Mouse (Mus musculus) embryonic facial prominence, embryonic 12.5 days (tissue): ENCODE data around the gene H2-Ab1. TPM values are rescaled to one million over a fixed set of nuclear protein-coding genes. Genes with fewer than 3 reads are reported as not detected.

Source experiments
- ATAC-seq: fragments of 200-750 bp; cut with Nextera tagmentation; 2 replicates; pipeline ENCODE4 v1.8.0; 2017; ENCODE audit not compliant: insufficient number of reproducible peaks, insufficient read depth, low FRiP score, low TSS enrichment
- H3K27ac ChIP-seq: fragments of 300-500 bp; sonication (generic); 2 replicates; pipeline ENCODE4 v1.5.1; 2016; ENCODE audit warnings: mild to moderate bottlenecking
- H3K27me3 ChIP-seq: fragments of 300-500 bp; sonication (generic); 2 replicates; pipeline ENCODE4 v1.6.1; 2016; ENCODE audit warnings: mild to moderate bottlenecking, moderate library complexity
- H3K36me3 ChIP-seq: fragments of 300-500 bp; sonication (generic); 2 replicates; pipeline ENCODE4 v1.6.1; 2016; ENCODE audit warnings: mild to moderate bottlenecking
- H3K4me1 ChIP-seq: fragments of 300-500 bp; sonication (generic); 2 replicates; pipeline ENCODE4 v1.6.1; 2016
- H3K4me2 ChIP-seq: fragments of 300-500 bp; sonication (generic); replicated peaks from 2 replicates; pipeline ENCODE4 v1.6.1; 2016; ENCODE audit warnings: mild to moderate bottlenecking, moderate library complexity
- H3K4me3 ChIP-seq: fragments of 300-500 bp; sonication (generic); 2 replicates; pipeline ENCODE4 v1.5.1; 2016; ENCODE audit warnings: mild to moderate bottlenecking
- H3K9ac ChIP-seq: fragments of 300-500 bp; sonication (generic); 2 replicates; pipeline ENCODE4 v1.6.1; 2016; ENCODE audit warnings: mild to moderate bottlenecking, moderate library complexity
- H3K9me3 ChIP-seq: fragments of 300-500 bp; sonication (generic); 2 replicates; pipeline ENCODE4 v1.6.1; 2016; ENCODE audit warnings: mild to moderate bottlenecking, moderate library complexity
- WGBS: fragments of 180-500 bp; shearing (Covaris S2); methylation state at CpG from one replicate; pipeline ENCODE4 v1.1.7; 2016; 5-methylcytosine and 5-hydroxymethylcytosine counted together
- polyA plus RNA-seq: library from polyadenylated mRNA; unstranded; fragments of >200 nt; fragmentation: Nextera tagmentation; extraction: Ambion mirVana; gene quantifications from 2 replicates; pipeline ENCODE4 v1.2.1, GENCODE M21; 2016

The H2-Ab1 gene
- polyA plus RNA-seq, 1 experiment from 2014 or later: 2.9 TPM

DNA sequence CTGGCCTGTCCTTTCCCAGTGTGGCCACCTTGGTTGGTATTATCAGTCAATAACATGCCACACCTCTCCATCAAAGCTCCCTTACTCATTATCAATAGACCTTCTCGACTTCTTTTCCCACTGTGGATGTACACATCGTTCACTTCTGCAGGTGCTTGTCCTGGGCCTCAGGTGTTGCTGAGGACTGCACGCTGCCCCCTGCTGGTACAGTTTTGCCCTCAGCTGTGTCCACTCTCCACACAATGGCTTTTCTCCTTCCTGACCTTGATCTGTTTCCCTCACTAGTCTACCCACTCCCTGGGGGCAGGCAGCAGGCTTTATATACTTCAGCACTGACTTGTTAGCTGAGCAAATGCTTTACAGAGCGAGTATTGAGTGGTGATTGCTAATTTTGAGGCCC, 28.4 kb downstream of the H2-Ab1 start:
- H3K27me3 ChIP-seq: peaks cover under 1% of the 10 kb centered on the region; the same call in 1 of the 2 replicates
- no peak overlapping the region for H3K4me2 ChIP-seq
- no peak overlapping the region for H3K27ac ChIP-seq
- no peak overlapping the region for H3K4me3 ChIP-seq
- no peaks in the 10 kb centered on the region for H3K36me3 ChIP-seq
- 36% methylated on average over 4 of the region's 4 CpGs for whole genome bisulfite sequencing
- ATAC-seq: no peak
- no peaks in the 10 kb centered on the region for H3K4me1 ChIP-seq
- no peak overlapping the region for H3K9ac ChIP-seq
- H3K9me3 ChIP-seq: no peaks in the 10 kb centered on the region

DNA sequence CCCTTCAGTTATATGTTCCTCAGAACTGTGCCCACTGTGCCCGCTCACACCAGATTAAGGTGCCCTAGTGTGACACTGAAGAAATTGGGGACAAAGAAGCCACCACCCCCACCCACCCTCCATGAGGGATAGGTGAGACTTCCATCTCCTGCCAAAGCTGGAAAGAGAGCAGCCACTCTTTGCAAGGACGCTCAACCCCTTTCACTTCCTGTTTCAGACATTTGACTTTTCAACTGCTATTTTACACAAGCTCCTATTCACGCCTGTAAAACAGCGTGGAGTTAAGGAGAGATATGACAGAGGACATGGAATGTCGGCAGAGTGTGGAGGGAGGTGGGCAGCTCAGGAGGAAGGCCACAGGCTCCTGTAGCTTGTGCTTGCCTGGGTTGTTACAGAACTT, 29.0 kb downstream of the H2-Ab1 start:
- Histone ChIP-seq H3K27ac (no peak overlapping the region), H3K9ac (no peak overlapping the region), H3K4me1 (no peaks in the 10 kb centered on the region), H3K27me3 (no peaks in the 10 kb centered on the region), H3K36me3 (no peaks in the 10 kb centered on the region), H3K9me3 (no peaks in the 10 kb centered on the region), H3K4me3 (no peak overlapping the region), H3K4me2 (no peak overlapping the region)
- ATAC-seq: no peak
- 73% methylated on average over 5 of the region's 5 CpGs for WGBS

DNA sequence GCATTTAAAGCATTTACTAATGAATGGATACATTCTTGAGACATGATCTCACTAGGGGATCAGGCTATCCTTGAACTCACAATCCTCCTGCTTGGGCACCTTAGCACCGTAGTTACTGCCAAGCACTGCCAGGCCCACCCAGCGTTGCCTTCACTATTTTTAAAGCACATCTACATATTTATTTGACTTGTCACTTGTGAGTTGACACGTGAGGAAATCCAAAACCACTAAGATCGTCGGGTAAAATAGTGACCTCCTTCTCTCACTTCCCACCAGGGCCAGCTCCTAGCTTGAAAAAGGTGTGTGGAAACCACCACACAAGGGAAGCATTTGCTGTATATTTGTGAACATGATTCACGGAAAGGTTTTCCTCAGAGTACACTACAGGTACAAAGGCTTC, 29.5 kb downstream of the H2-Ab1 start:
- no peak for ATAC-seq
- H3K27me3 ChIP-seq: no peaks in the 10 kb centered on the region
- no peaks in the 10 kb centered on the region for H3K36me3 ChIP-seq
- no peak overlapping the region for H3K9ac ChIP-seq
- no peaks in the 10 kb centered on the region for H3K9me3 ChIP-seq
- H3K4me2 ChIP-seq: no peak overlapping the region
- no peak overlapping the region for H3K4me3 ChIP-seq
- no peak overlapping the region for H3K27ac ChIP-seq
- WGBS: 66% methylated on average over 6 of the region's 6 CpGs
- no peaks in the 10 kb centered on the region for H3K4me1 ChIP-seq

DNA sequence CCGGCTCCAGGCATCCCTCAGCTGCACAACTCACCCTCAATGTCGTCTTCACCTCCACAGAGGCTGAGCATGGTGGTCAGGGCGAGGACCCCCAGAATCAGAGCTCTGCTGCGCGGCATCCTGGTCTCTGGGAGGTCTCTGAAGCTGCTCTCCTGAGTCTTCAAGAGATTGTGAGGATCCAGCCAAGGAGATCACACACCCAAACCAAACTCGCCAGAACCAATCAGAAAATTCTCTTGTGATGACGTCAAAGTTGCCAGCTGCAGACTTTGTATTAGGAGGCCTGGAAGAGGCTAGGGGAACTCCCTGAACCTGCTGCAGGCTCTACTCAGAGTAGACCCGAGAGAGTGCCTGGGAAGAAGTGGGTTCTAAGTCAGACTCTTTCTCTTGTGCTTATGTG, 30.2 kb downstream of the H2-Ab1 start, which contains the start of gene H2-Aa:
H2-Aa (minus strand) TSS at position 176 of the 400 bp plus-strand sequence.
- no peaks in the 10 kb centered on the region for H3K9me3 ChIP-seq
- H3K4me1 ChIP-seq: no peaks in the 10 kb centered on the region
- H3K9ac ChIP-seq: no peak within 1 kb of the TSS
- ATAC-seq: no peak
- no peaks in the 10 kb centered on the region for H3K36me3 ChIP-seq
- H3K4me3 ChIP-seq: no peak within 1 kb of the TSS
- 17% methylated on average over 8 of the region's 8 CpGs for WGBS
- H3K4me2 ChIP-seq: no peak within 1 kb of the TSS
- H3K27me3 ChIP-seq: no peaks in the 10 kb centered on the region
- H3K27ac ChIP-seq: no peak within 1 kb of the TSS

DNA sequence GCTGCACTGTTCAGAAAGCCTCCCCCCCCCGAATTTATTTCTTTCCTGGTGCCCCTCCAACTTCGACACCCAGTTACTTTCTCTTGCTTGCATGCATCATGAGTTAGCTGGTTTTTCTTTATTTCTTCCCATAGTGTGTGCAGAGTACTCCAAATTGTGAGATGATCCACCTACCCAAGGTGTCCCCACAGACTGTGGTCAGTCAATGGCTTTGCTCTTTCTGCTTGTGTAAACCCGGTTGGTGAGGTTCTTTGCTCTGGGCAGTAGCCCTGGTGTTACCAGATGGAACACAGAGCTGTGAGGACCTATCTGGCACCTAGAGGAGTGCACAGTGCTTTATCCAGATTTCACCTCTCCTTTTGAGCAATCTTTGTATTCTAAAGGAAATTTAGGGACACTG, 30.6 kb downstream of the H2-Ab1 start:
- H3K27ac ChIP-seq: no peak overlapping the region
- no peak overlapping the region for H3K4me3 ChIP-seq
- no peak overlapping the region for H3K9ac ChIP-seq
- no peaks in the 10 kb centered on the region for H3K4me1 ChIP-seq
- whole genome bisulfite sequencing: 62% methylated on average over 3 of the region's 3 CpGs
- H3K36me3 ChIP-seq: no peaks in the 10 kb centered on the region
- H3K9me3 ChIP-seq: no peaks in the 10 kb centered on the region
- no peak overlapping the region for H3K4me2 ChIP-seq
- ATAC-seq: no peak
- no peaks in the 10 kb centered on the region for H3K27me3 ChIP-seq

DNA sequence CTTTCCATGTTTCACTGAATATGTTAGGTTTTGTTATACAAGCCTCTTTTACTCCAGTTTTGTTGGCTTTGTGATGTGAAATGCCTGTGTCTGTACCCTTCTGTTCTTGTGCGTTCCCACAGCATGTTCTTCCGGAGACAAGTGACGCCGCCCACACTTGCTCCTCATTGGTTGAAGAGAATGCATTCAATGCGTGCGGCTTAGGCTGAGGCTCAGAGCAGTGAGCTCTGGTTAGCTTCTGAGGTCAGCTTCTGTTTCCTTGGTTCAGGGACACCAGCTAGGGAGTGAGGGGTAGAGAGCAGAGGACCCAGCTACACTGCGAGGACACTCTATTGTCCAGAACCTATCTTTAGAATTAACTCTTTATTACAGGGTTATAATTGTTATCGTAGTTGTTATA, 34.1 kb downstream of the H2-Ab1 start:
- no peak overlapping the region for H3K4me2 ChIP-seq
- no peak overlapping the region for H3K27ac ChIP-seq
- H3K9me3 ChIP-seq: no peaks in the 10 kb centered on the region
- no peaks in the 10 kb centered on the region for H3K27me3 ChIP-seq
- WGBS: 15% methylated on average over 8 of the region's 8 CpGs
- no peak overlapping the region for H3K9ac ChIP-seq
- no peak overlapping the region for H3K4me3 ChIP-seq
- ATAC-seq: peak; percentile 82
- no peaks in the 10 kb centered on the region for H3K4me1 ChIP-seq
- H3K36me3 ChIP-seq: no peaks in the 10 kb centered on the region

DNA sequence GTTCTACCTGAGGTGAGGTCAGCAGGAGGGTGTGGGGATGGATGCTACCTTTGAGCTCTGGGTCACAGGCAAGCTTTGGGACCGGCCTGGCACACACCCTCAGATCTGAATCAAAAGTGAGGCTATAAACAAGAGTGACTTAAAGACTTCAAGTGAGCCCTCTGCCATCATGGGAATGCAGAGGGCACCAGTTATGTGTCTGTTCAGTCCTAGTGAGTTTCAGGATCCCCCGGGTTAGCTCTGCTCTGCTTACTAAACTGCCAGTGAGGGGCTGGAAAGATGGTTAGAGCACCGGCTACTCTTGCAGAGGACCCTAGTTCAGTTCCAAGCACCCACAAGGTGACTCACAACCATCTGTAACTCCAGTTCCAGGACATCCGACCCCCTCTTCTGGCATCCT, 35.1 kb downstream of the H2-Ab1 start:
- Histone ChIP-seq H3K9ac (no peak overlapping the region), H3K27me3 (no peaks in the 10 kb centered on the region), H3K27ac (no peak overlapping the region), H3K4me1 (no peaks in the 10 kb centered on the region), H3K4me3 (no peak overlapping the region), H3K9me3 (no peaks in the 10 kb centered on the region), H3K4me2 (no peak overlapping the region), H3K36me3 (no peaks in the 10 kb centered on the region)
- ATAC-seq: no peak
- 89% methylated on average over 3 of the region's 4 CpGs for WGBS

DNA sequence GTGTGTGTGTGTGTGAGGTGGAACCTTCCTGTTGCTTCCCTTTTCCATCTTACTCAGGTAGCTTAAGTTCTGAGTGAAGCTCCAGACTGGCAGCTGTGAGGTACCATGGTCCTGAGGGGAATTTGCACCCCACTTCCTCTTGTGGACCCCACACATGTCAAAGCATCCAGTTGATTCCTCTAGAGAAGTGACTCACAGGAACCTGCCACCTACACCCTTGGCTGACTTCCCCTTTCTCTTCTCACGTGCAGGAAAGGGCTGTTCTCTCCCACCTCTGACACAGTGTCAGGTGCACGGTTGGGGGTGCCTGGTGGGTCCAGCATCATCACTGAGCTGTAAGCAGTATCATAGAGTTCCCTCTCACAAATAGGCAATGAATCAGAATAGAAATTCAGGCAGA, 36.0 kb downstream of the H2-Ab1 start:
- 54% methylated on average over 2 of the region's 2 CpGs for WGBS

DNA sequence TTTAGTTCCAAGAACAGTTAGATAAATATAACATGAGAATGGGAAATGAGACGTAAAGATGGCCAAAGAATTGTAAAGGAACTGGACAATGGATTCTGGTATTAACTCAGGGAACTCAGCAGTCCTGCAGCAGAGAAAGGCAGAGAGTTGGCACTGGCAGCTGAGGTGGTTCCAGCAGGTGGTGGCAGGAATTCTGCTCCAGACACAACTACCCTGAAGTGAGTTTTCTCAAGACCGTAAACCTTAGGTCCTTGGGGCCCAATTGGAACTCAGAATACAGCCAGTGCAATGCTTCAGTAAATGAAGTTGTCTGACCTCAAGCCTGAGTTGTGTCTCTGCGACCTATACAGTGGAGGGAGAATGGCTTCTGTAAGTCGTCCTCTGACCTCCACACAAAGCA, 36.8 kb downstream of the H2-Ab1 start:
- H3K4me1 ChIP-seq: no peaks in the 10 kb centered on the region
- no peak for ATAC-seq
- H3K27ac ChIP-seq: no peak overlapping the region
- H3K9me3 ChIP-seq: no peaks in the 10 kb centered on the region
- 69% methylated on average over 4 of the region's 4 CpGs for WGBS
- no peak overlapping the region for H3K4me2 ChIP-seq
- no peak overlapping the region for H3K9ac ChIP-seq
- no peaks in the 10 kb centered on the region for H3K27me3 ChIP-seq
- H3K36me3 ChIP-seq: no peaks in the 10 kb centered on the region
- no peak overlapping the region for H3K4me3 ChIP-seq

More for the DNA sequence above, 36.0 kb downstream of the H2-Ab1 start:
- no peak for ATAC-seq
- Histone ChIP-seq H3K27ac (no peak overlapping the region), H3K4me3 (no peak overlapping the region), H3K4me2 (no peak overlapping the region), H3K27me3 (no peaks in the 10 kb centered on the region), H3K4me1 (no peaks in the 10 kb centered on the region), H3K9ac (no peak overlapping the region), H3K9me3 (no peaks in the 10 kb centered on the region), H3K36me3 (no peaks in the 10 kb centered on the region)

DNA sequence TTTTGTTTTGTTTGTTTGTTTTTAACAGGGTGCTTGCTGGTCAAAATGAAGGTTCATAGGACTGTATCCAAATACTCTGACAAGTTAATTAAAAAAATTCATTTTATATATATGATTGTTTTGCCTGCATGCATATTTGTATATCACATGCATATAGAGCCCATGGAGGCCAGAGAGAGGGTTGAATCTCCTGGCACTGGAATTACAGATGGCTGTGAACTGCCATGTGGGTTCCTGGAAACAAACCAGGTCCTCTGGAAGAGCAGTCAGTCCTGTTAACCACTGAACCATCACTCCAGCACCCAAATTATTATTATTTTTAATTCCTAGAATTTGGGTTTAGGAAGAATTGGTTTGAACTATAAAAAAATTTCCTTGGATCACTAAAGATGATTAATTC, 37.8 kb downstream of the H2-Ab1 start:
- Histone ChIP-seq H3K36me3 (no peaks in the 10 kb centered on the region), H3K4me3 (no peak overlapping the region), H3K9me3 (no peaks in the 10 kb centered on the region), H3K4me1 (no peaks in the 10 kb centered on the region), H3K9ac (no peak overlapping the region), H3K4me2 (no peak overlapping the region), H3K27me3 (no peaks in the 10 kb centered on the region), H3K27ac (no peak overlapping the region)
- ATAC-seq: no peak

DNA sequence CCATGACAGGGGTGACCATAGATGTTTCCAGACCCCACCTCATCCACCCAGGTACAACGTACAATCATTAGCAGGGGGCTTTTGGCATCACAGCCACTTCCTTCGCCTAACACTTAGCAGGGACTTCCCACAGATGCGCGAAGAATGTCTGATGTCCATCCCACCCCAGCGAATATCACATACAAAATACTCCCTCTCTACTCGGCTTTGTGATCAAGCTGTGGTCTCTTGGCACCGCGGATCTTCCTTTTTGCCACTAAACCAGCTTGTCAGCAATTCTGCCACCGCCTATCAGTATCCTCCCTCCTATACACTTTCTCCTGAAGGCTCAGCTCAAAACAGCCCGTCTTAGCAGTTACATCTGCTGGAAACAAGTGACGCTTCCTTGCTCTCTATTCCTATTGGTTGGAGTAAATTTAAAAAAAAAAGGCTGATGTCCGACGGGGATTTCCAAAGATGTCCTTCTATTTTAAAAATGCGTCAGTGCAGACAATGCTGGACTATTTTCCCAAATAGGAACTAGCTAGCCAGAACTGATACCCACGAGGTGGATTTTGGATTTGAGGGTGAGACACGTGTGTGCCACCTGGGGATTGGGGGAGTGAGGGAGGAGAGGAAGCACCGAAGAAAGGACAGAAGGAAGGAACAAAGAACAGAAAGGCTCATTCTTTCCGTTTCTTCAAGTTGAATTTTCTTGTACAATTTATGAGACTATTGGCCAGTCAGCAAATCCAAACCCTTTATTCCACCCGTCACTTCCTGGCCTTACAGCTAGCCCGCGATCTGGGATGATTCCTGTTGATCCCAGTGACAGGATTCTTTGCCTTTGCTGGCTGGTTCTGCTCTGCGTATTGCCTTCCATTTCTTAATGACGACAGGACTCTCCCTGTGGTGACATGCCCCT, 38.7 kb downstream of the H2-Ab1 start:
- H3K4me3 ChIP-seq: peak overlapping the region; percentile 32
- H3K9ac ChIP-seq: no peak overlapping the region
- WGBS: 26% methylated on average over 23 of the region's 23 CpGs

DNA sequence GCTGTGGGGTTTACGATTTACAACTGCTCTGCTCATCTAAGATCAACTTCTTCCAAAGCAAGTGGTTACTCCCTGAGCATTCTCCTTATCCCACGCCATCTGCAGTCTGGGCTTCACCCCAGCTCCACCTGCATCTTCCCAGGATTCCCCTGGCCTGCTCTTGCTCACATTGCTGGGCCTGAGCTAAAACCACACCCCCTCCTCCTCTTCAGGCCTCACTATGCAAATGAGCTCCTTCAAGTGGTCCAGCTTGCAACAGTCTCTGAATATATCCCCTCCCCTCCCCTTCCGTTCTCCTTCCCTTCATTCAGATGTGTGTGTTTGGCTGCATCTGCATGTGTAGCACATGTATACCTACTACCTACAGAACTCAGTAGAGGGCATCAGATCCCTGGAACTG, 41.9 kb downstream of the H2-Ab1 start:
- WGBS: 68% methylated on average over 3 of the region's 3 CpGs
- H3K36me3 ChIP-seq: no peaks in the 10 kb centered on the region
- H3K27me3 ChIP-seq: no peaks in the 10 kb centered on the region
- no peak overlapping the region for H3K4me2 ChIP-seq
- no peak overlapping the region for H3K4me3 ChIP-seq
- H3K27ac ChIP-seq: no peak overlapping the region
- no peak for ATAC-seq
- no peaks in the 10 kb centered on the region for H3K4me1 ChIP-seq
- no peak overlapping the region for H3K9ac ChIP-seq
- H3K9me3 ChIP-seq: no peaks in the 10 kb centered on the region

More for the DNA sequence above, 38.7 kb downstream of the H2-Ab1 start:
- no peak overlapping the region for H3K27ac ChIP-seq
- ATAC-seq: no peak
- H3K36me3 ChIP-seq: no peaks in the 10 kb centered on the region
- no peaks in the 10 kb centered on the region for H3K27me3 ChIP-seq
- no peaks in the 10 kb centered on the region for H3K9me3 ChIP-seq
- H3K4me2 ChIP-seq: peak overlapping the region; percentile 44
- no peaks in the 10 kb centered on the region for H3K4me1 ChIP-seq
